Mouse (Mus musculus) kidney, embryonic 15.5 days (tissue): ENCODE data around the gene Myo9a. TPM values are rescaled to one million over a fixed set of nuclear protein-coding genes. Genes with fewer than 3 reads are reported as not detected.
"Not testable (repeated sequence)": the region's sequence is repeated elsewhere in the genome, so short reads cannot be mapped to it uniquely, and the experiment has no call there.

ENCODE experiments used
- ATAC-seq: fragments of 200-750 bp; cut with Nextera tagmentation; replicated peaks from 2 replicates; pipeline ENCODE4 v1.8.0; 2017; ENCODE audit warnings: moderate TSS enrichment; ENCODE audit not compliant: low FRiP score
- H3K27ac ChIP-seq: fragments of 300-500 bp; sonication (generic); 2 replicates; pipeline ENCODE4 v1.5.1; 2015; ENCODE audit warnings: mild to moderate bottlenecking, inconsistent platforms
- H3K27me3 ChIP-seq: fragments of 300-500 bp; sonication (generic); 2 replicates; pipeline ENCODE4 v1.6.1; 2015; ENCODE audit warnings: inconsistent platforms
- H3K36me3 ChIP-seq: fragments of 300-500 bp; sonication (generic); 2 replicates; pipeline ENCODE4 v1.6.1; 2015; ENCODE audit warnings: inconsistent platforms
- H3K4me1 ChIP-seq: fragments of 300-500 bp; sonication (generic); 2 replicates; pipeline ENCODE4 v1.6.1; 2015; ENCODE audit warnings: inconsistent platforms
- H3K4me2 ChIP-seq: fragments of 300-500 bp; sonication (generic); 2 replicates; pipeline ENCODE4 v1.6.1; 2015; ENCODE audit warnings: moderate library complexity, mild to moderate bottlenecking, inconsistent platforms
- H3K4me3 ChIP-seq: fragments of 300-500 bp; sonication (generic); replicated peaks from 2 replicates; pipeline ENCODE4 v1.5.1; 2015; ENCODE audit warnings: mild to moderate bottlenecking, inconsistent platforms
- H3K9ac ChIP-seq: fragments of 300-500 bp; sonication (generic); 2 replicates; pipeline ENCODE4 v1.6.1; 2015; ENCODE audit warnings: mild to moderate bottlenecking, inconsistent platforms
- H3K9me3 ChIP-seq: fragments of 300-500 bp; sonication (generic); replicated peaks from 2 replicates; pipeline ENCODE4 v1.6.1; 2016; ENCODE audit warnings: inconsistent platforms
- WGBS: fragments of 180-500 bp; shearing (Covaris S2); methylation state at CpG from one replicate; pipeline ENCODE4 v1.1.7; 2015; ENCODE audit warnings: mixed read lengths; 5-methylcytosine and 5-hydroxymethylcytosine counted together
- polyA plus RNA-seq: library from polyadenylated mRNA; unstranded; fragments of >200 nt; fragmentation: Nextera tagmentation; extraction: Ambion mirVana; gene quantifications from 2 replicates; pipeline ENCODE4 v1.2.1, GENCODE M21; 2015

Gene Myo9a
- polyA plus RNA-seq, 1 experiment from 2014 or later: 18.7 TPM

DNA sequence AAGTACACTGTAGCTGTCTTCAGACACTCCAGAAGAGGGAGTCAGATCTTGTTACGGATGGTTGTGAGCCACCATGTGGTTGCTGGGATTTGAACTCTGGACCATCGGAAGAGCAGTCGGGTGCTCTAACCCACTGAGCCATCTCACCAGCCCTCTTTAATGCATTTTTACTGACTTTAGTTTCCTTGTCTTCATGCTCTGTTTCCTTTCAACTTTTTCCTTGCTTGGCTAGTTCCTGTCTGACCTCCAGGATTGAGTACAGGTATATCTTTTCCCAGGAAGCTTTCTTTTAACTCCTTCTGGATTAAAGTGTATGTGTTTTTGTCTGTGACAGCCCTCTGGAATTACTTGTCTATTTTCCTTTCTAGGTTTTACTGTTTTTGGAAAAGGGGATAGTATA is 6.3 kb downstream of the Myo9a start:
- 79% methylated on average over 3 of the region's 3 CpGs for WGBS
- not testable (repeated sequence) for H3K27ac ChIP-seq, ATAC-seq

DNA sequence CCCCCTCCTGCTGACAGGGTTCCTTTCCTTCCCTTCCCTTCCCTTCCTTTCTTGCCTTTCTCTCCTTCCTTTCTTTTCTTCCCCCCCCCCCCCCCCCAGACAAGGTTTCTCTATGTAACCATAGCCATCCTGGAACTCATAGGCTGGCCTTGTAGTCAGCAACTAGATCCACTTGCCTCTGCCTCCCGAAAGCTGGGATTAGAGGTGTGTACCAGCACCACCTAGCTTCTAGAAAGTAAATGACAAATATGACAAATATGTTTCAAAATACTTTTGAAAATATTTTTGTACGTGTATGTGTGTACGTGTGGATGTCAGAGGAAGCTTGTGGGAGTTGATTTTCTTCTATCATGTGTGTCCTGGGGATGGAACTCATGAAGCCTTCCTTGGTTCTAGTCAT is 9.8 kb downstream of the Myo9a start:
- WGBS: 79% methylated on average over 3 of the region's 3 CpGs
- H3K4me3 ChIP-seq: no peak overlapping the region
- H3K4me2 ChIP-seq: no peak overlapping the region
- no peak overlapping the region for H3K9ac ChIP-seq
- no peak for ATAC-seq
- 0 out of 2 replicates have a peak, but pooled peaks cover 3% of the 10 kb centered on the region for H3K4me1 ChIP-seq
- H3K27ac ChIP-seq: no peak overlapping the region
- no peaks in the 10 kb centered on the region for H3K27me3 ChIP-seq
- no peaks in the 10 kb centered on the region for H3K9me3 ChIP-seq
- H3K36me3 ChIP-seq: no peaks in the 10 kb centered on the region

More for the DNA sequence above, 6.3 kb downstream of the Myo9a start:
- H3K36me3 ChIP-seq, H3K4me3 ChIP-seq, H3K9me3 ChIP-seq, H3K27me3 ChIP-seq, H3K4me1 ChIP-seq, H3K4me2 ChIP-seq, H3K9ac ChIP-seq: not testable (repeated sequence)

DNA sequence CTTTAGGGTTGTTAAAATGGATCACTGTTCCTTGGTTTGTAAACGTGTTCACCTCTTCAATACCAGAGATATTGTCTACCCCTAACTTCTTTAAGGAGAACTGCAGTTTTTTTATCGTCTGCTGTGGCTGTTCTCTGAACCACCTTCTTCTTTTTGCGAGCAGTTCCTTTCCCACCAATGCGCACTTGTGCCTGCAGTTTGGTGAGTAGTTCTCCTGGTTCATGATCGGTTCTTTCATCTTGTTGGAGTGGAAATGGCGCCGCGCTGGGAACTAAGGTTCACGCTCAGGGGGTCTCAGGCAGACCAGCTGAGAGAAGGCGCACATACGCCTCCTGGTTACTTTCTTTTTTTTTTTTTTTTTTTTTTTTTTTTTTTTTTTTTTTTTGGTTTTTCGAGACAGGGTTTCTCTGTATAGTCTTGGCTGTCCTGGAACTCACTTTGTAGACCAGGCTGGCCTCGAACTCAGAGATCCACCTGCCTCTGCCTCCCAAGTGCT is 16.3 kb downstream of the Myo9a start:
- H3K9ac ChIP-seq, H3K4me1 ChIP-seq, ATAC-seq, H3K4me3 ChIP-seq, H3K27ac ChIP-seq, H3K27me3 ChIP-seq, H3K36me3 ChIP-seq, H3K4me2 ChIP-seq, H3K9me3 ChIP-seq: not testable (repeated sequence)
- WGBS: 92% methylated on average over 12 of the region's 13 CpGs

DNA sequence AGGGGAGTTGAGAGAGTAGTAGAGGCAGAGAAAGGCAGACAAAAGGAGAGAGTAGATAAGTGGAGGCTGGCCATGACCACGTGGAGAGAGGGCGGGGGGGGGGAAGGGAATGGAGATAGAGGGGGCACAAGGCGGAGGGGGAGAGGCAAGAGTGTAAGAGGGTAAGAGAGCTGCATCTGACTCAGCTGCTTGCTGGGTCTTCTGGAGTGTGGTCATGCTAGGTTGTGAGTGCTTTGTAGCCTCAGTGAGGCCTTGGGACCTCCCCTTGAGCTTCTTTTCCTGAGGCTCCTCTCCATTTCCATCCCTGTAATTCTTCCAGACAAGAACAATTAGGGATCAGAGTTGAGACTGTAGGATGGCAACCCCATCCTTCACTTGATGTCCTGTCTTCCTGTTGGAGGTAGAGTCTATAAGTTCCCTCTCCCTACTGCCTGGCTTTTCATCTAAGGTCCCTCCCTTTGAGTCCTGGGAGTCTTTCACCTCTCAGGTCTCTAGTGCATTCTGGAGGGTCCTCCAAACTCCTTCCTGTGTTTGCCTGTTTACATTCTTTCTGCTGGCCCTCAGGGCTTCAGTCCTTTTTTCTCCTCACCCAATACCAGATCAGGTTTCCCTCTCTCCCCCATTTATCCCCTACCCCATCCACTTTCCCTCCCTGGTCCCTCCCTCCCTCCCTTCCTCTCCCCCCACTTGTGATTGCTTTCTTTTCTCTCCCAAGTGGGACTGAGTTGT is 55.5 kb downstream of the Myo9a start:
- not testable (repeated sequence) for H3K9me3 ChIP-seq, H3K4me1 ChIP-seq, H3K9ac ChIP-seq, H3K27ac ChIP-seq, H3K4me2 ChIP-seq, H3K4me3 ChIP-seq, ATAC-seq, H3K27me3 ChIP-seq
- WGBS: 93% methylated on average over 3 of the region's 3 CpGs
- peaks cover 39% of the 10 kb centered on the region for H3K36me3 ChIP-seq

DNA sequence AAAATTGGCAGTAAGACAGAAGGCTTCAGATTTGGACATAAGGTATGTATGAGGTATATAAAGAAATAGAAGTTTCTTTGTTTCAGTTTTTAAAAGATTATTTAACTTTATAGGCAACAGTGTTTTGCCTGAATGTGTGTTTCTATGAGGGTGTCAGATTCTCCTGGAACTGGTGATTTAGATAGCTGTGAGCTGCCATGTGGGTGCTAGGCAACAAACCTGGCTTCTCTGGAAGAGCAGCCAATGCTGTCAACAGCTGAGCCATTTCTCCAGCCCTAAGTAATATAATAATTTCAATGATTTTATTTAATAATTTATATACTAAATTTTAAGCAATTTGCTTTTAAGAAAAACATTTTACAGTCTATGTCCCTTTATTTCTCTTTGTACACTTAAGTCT is 133.9 kb downstream of the Myo9a start:
- Histone ChIP-seq H3K4me3 (no peak overlapping the region), H3K9ac (no peak overlapping the region), H3K36me3 (peaks cover 24% of the 10 kb centered on the region), H3K4me2 (no peak overlapping the region), H3K4me1 (no peaks in the 10 kb centered on the region), H3K27me3 (no peaks in the 10 kb centered on the region), H3K27ac (no peak overlapping the region), H3K9me3 (no peaks in the 10 kb centered on the region)
- no peak for ATAC-seq

DNA sequence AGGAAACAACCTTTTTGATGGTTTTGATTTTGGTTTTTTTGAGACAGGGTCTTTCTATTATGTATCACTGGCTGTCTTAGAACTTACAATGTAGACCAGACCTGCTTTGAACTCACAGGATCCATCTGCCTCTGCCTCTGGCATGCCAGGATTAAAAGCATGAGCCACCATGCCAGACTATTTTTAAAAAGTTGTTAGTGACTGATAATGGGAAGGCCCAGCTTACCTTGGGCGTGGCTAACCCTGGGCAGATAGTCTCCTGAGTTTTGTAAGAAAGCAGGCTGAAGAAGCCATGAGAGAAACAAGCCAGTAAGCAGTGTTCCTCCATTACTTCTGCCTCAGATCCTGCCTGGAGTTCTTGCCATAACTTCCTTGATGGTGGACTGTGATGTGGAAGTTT is 152.7 kb downstream of the Myo9a start:
- Histone ChIP-seq H3K27me3 (no peaks in the 10 kb centered on the region), H3K9ac (no peak overlapping the region), H3K36me3 (peaks cover 40% of the 10 kb centered on the region), H3K4me1 (no peaks in the 10 kb centered on the region), H3K4me3 (no peak overlapping the region), H3K4me2 (no peak overlapping the region), H3K9me3 (no peaks in the 10 kb centered on the region), H3K27ac (no peak overlapping the region)
- 89% methylated on average over 1 of the region's 1 CpGs for WGBS
- no peak for ATAC-seq

DNA sequence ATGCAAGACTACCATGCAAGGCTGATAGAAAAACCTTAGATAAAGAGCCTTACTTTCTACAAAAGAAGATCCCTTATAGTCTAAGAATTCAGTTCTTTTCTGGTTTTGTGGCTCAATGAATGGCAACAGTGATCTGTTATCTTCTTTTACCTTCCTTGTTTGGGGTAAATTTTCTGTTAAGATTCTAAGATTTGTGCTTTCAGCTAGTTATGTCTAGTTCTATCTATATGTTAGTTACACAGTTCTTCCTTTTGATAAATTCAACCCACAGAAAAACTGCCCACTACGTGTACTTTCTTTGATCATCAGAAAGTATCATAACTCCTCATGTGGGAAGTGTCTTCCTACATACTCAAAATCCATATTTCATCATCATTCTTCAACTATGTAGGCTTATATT is 164.1 kb downstream of the Myo9a start:
- Histone ChIP-seq H3K9ac (no peak overlapping the region), H3K27ac (no peak overlapping the region), H3K36me3 (peaks cover 34% of the 10 kb centered on the region), H3K27me3 (no peaks in the 10 kb centered on the region), H3K4me1 (no peaks in the 10 kb centered on the region), H3K4me2 (no peak overlapping the region), H3K9me3 (no peaks in the 10 kb centered on the region), H3K4me3 (no peak overlapping the region)
- 92% methylated on average over 1 of the region's 1 CpGs for WGBS
- no peak for ATAC-seq

DNA sequence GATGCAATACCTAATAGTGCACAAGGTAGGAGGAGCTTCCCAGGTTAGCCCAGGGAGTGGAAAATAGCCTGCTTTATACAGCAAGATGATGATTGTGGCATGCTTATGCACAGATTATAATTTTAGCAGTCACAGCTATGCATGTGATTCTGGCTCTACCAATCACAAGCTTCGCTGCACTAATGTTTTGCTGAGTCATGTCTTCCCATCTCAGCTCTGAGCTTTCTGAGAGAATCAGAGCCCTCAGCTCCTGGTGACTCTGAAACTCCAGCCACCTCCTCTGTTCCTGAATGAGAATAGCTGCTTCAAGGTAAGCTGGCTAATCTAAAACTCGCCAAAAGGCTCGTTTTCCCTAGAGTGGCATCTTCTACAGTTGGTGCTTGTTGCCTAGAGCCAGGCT is 179.6 kb downstream of the Myo9a start:
- WGBS: 84% methylated on average over 3 of the region's 3 CpGs
- Histone ChIP-seq H3K9ac (no peak overlapping the region), H3K27me3 (no peaks in the 10 kb centered on the region), H3K4me1 (no peaks in the 10 kb centered on the region), H3K36me3 (peaks cover 17% of the 10 kb centered on the region; the same call in 1 of the 2 replicates), H3K9me3 (no peaks in the 10 kb centered on the region), H3K27ac (no peak overlapping the region), H3K4me3 (no peak overlapping the region), H3K4me2 (no peak overlapping the region)
- ATAC-seq: no peak

DNA sequence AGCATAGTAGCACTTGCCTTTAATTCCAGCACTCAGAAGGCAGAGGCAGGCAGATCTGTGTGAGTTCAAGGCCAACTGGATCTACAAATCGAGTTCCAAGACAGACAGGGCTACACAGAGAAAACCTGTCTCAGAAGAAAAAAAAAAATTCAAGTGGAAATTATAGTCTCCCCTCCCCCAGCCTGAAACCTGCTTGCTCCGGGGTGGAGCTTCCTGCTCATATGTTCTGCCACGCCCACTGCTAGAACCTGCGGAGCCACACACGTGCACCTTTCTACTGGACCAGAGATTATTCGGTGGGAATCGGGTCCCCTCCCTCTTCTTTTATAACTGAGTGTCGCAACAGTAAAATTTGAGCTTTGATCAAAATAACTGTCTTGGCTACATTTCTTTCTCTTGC is 185.2 kb downstream of the Myo9a start:
- not testable (repeated sequence) for H3K4me2 ChIP-seq, H3K27me3 ChIP-seq, H3K27ac ChIP-seq, H3K9ac ChIP-seq, H3K36me3 ChIP-seq, H3K4me1 ChIP-seq, ATAC-seq, H3K4me3 ChIP-seq, H3K9me3 ChIP-seq
- WGBS: 82% methylated on average over 8 of the region's 8 CpGs

DNA sequence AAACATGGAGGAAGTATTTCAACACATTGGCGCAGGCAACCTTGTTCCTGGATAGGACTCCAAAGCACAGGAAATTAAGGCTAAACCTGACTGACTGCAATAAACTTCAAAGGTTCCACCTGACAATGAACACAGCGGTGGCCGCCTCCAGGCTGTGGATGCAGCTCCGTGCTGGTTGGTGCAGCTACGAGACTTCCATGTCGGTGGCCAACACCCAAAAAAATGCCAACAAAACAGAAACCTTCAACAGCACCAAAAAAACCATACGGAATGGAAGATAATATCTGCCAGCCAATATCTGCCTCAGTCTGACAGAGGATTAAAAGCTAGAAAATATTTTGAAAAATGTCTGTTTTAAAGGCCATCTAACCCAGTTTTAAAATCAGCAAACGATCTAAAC is 187.8 kb downstream of the Myo9a start:
- WGBS: 65% methylated on average over 8 of the region's 8 CpGs
- H3K4me1 ChIP-seq: peaks cover 14% of the 10 kb centered on the region; the same call in 1 of the 2 replicates
- H3K36me3 ChIP-seq: no peaks in the 10 kb centered on the region
- no peaks in the 10 kb centered on the region for H3K9me3 ChIP-seq
- H3K27ac ChIP-seq: no peak overlapping the region
- no peak overlapping the region for H3K4me3 ChIP-seq
- H3K9ac ChIP-seq: no peak overlapping the region
- no peak for ATAC-seq
- no peaks in the 10 kb centered on the region for H3K27me3 ChIP-seq
- no peak overlapping the region for H3K4me2 ChIP-seq

DNA sequence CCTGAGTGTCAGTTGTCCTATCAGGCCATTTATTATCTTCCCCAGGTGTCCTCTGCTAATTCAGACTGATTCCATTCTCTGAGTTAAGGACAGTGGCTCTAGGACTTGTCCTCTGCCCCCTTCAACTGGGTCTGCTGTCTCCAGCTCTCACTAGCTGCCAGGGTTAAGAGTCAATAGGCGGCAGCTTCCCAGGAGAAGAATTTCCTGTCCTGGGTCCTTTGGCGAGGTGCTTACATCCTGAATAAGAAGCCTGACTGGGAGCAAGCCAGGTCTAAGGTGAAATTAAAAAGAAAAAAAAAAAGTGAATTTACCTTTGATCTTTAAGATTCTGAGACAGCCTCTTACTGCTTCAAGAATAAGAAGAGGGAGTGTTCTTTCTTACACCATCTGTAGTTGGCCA is 189.0 kb downstream of the Myo9a start:
- Histone ChIP-seq H3K9me3 (no peaks in the 10 kb centered on the region), H3K27me3 (no peaks in the 10 kb centered on the region), H3K36me3 (no peaks in the 10 kb centered on the region), H3K9ac (no peak overlapping the region), H3K4me2 (no peak overlapping the region), H3K4me3 (no peak overlapping the region), H3K27ac (no peak overlapping the region), H3K4me1 (peaks cover 17% of the 10 kb centered on the region; the same call in 1 of the 2 replicates)
- 66% methylated on average over 2 of the region's 2 CpGs for WGBS
- no peak for ATAC-seq

DNA sequence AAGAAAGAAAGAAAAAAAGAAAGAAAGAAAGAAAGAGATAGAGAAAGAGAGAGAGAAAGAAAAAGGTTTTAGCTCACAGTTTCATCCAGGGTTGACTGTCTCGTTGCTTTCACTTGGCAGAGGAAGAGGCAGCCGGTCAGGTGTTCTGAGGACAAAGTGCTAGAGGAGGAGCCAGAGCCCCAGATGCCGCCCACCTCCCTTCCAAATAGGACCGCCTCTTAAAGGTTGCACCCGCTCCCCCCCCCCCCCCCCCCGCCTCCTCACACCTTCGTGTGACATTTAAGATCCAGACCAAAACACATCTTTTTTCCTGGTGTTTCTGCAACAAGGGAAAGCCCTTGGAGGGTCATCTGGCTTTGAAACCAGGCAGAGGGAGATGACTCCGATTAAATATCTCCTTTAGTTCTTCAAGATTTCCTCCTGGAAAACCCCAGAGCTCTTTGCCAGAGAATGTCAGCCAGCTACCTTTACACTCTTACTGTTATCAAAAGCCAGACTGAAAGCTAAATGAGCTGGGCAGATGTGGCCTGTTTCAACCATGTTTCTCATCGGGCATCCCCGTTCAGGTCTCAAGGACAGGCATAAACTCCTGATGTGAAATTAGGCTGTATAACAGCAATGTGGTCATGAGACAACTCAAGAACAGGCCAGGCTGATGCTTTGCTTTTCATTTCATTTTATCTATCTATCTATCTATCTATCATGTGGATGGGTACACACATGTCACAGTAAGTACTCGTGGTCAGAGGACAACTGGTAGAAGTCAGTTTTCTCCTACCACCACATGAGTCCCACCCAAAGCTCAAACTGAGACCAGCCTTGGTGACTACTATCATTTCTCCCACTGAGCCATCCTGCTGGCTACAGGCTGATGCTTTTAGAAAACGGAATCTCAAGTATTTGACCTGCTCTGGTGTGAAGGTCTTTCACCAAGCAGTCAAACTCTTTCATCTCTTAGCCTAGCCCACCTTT is 190.5 kb downstream of the Myo9a start:
- WGBS: 59% methylated on average over 12 of the region's 12 CpGs
- H3K4me3 ChIP-seq: no peak overlapping the region
- no peak for ATAC-seq
- H3K36me3 ChIP-seq: no peaks in the 10 kb centered on the region
- no peaks in the 10 kb centered on the region for H3K27me3 ChIP-seq
- H3K9me3 ChIP-seq: no peaks in the 10 kb centered on the region
- H3K9ac ChIP-seq: no peak overlapping the region
- H3K27ac ChIP-seq: no peak overlapping the region
- H3K4me1 ChIP-seq: peaks cover 17% of the 10 kb centered on the region; the same call in 1 of the 2 replicates
- no peak overlapping the region for H3K4me2 ChIP-seq
